Mouse (Mus musculus) stomach, embryonic 16.5 days (tissue): ENCODE data around the gene Gm10715. TPM values are rescaled to one million over a fixed set of nuclear protein-coding genes. Genes with fewer than 3 reads are reported as not detected.
"Not testable (repeated sequence)": the region's sequence is repeated elsewhere in the genome, so short reads cannot be mapped to it uniquely, and the experiment has no call there.

Source experiments
- ATAC-seq: fragments of 200-750 bp; cut with Nextera tagmentation; 2 replicates; pipeline ENCODE4 v1.8.0; 2017; ENCODE audit warnings: moderate number of reproducible peaks, moderate TSS enrichment; ENCODE audit not compliant: insufficient read depth, low FRiP score
- H3K27ac ChIP-seq: fragments of 300-500 bp; sonication (generic); 2 replicates; pipeline ENCODE4 v1.5.1; 2014; ENCODE audit warnings: low read length
- H3K27me3 ChIP-seq: fragments of 300-500 bp; sonication (generic); 2 replicates; pipeline ENCODE4 v1.6.1; 2014; ENCODE audit warnings: low read length, control low read depth, mixed read lengths; ENCODE audit not compliant: control insufficient read depth, insufficient read depth
- H3K36me3 ChIP-seq: fragments of 300-500 bp; sonication (generic); 2 replicates; pipeline ENCODE4 v1.6.1; 2014; ENCODE audit warnings: low read length; ENCODE audit not compliant: control insufficient read depth, insufficient read depth
- H3K4me1 ChIP-seq: fragments of 300-500 bp; sonication (generic); 2 replicates; pipeline ENCODE4 v1.6.1; 2014; ENCODE audit warnings: low read length, control low read depth, mixed read lengths; ENCODE audit not compliant: control insufficient read depth, insufficient read depth
- H3K4me2 ChIP-seq: fragments of 300-500 bp; sonication (generic); 2 replicates; pipeline ENCODE4 v1.6.1; 2014; ENCODE audit warnings: low read depth, low read length, mixed read lengths
- H3K4me3 ChIP-seq: fragments of 300-500 bp; sonication (generic); replicated peaks from 2 replicates; pipeline ENCODE4 v1.5.1; 2014; ENCODE audit warnings: mild to moderate bottlenecking, low read length
- H3K9ac ChIP-seq: fragments of 300-500 bp; sonication (generic); 2 replicates; pipeline ENCODE4 v1.6.1; 2014; ENCODE audit warnings: low read length
- H3K9me3 ChIP-seq: fragments of 300-500 bp; sonication (generic); replicated peaks from 2 replicates; pipeline ENCODE4 v1.6.1; 2016; ENCODE audit warnings: low read length, control low read depth; ENCODE audit not compliant: control insufficient read depth
- WGBS: fragments of 180-500 bp; shearing (Covaris S2); extraction: QIAGEN DNeasy Blood & Tissue Kit; methylation state at CpG from one replicate; pipeline ENCODE4 v1.1.7; 2014; 5-methylcytosine and 5-hydroxymethylcytosine counted together
- microRNA-seq: library from miRNA; unstranded; fragments of <30 nt; microRNA quantifications from one replicate; pipeline ENCODE4, GENCODE M21; 2016
- polyA plus RNA-seq: library from polyadenylated mRNA; unstranded; fragments of >200 nt; fragmentation: Nextera tagmentation; extraction: Ambion mirVana; gene quantifications from 2 replicates; pipeline ENCODE4 v1.2.1, GENCODE M21; 2015

Gene Gm10715
- polyA plus RNA-seq, 1 experiment from 2014 or later, result not detected

DNA sequence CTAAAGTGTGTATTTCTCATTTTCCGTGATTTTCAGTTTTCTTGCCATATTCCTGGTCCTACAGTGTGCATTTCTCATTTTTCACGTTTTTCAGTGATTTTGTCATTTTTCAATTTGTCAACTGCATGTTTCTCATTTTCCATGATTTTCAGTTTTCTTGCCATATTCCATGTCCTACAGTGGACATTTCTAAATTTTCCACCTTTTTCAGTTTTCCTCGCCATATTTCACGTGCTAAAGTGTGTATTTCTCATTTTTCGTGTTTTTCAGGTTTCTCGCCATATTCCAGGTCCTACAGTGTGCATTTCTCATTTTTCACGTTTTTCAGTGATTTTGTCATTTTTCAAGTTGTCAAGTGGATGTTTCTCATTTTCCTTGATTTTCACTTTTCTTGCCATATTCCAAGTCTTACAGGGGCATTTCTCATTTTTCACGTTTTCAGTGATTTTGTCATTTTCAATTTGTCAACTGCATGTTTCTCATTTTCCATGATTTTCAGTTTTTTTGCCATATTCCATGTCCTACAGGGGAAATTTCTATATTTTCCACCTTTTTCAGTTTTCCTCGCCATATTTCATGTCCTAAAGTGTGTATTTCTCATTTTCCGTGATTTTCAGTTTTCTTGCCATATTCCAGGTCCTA is 5.9 kb upstream of the Gm10715 start:
- not testable (repeated sequence) for H3K4me2 ChIP-seq, H3K27ac ChIP-seq, H3K27me3 ChIP-seq, H3K4me3 ChIP-seq, H3K36me3 ChIP-seq, H3K9ac ChIP-seq, ATAC-seq, H3K4me1 ChIP-seq, H3K9me3 ChIP-seq
- 66% methylated on average over 2 of the region's 10 CpGs for WGBS

- H3K36me3 ChIP-seq, H3K4me3 ChIP-seq, H3K9ac ChIP-seq, H3K4me1 ChIP-seq, H3K9me3 ChIP-seq, H3K4me2 ChIP-seq, H3K27ac ChIP-seq, ATAC-seq, H3K27me3 ChIP-seq: not testable (repeated sequence)
- WGBS, result no CpG with 5 or more reads among the region's 8 CpGs
Observed at GRCm38 (mm10) chr9:3034299-3034698, 2.4 kb upstream of the Gm10715 start, which contains the start of gene Gm17535. Gene Gm17535 (plus strand): TSS chr9:3034599.

GRCm38 (mm10) chr9:3038161-3038560 is 1.5 kb downstream of the Gm10715 start:
- not testable (repeated sequence) for H3K27ac ChIP-seq, H3K36me3 ChIP-seq, H3K27me3 ChIP-seq, ATAC-seq, H3K4me1 ChIP-seq, H3K4me2 ChIP-seq, H3K4me3 ChIP-seq, H3K9me3 ChIP-seq, H3K9ac ChIP-seq
- 57% methylated on average over 4 of the region's 4 CpGs for WGBS

Small RNA genes within 50 kb of the gene (microRNA-seq; reads per million reads assigned to microRNA genes)
- not detected for gene Mir101c

Other genes with a start within 250 kb of the Gm10715 start
- gene Gm10722, start 36.0 kb upstream of the Gm10715 start, polyA plus RNA-seq, result not detected in 2 replicates
- not detected in 2 replicates for gene Gm11168, start 33.5 kb upstream of the Gm10715 start, polyA plus RNA-seq
- not detected in 2 replicates for gene Gm10721, start 23.7 kb upstream of the Gm10715 start, polyA plus RNA-seq
- gene Gm10720, start 21.2 kb upstream of the Gm10715 start, polyA plus RNA-seq, result not detected in 2 replicates
- gene Gm10719, start 19.5 kb upstream of the Gm10715 start, polyA plus RNA-seq, result not detected in 2 replicates
- gene Gm10718, start 13.3 kb upstream of the Gm10715 start, polyA plus RNA-seq, result 0.32 TPM in 1 of 2 replicates, not detected in the other
- gene Gm10717, start 11.5 kb upstream of the Gm10715 start, polyA plus RNA-seq, result not detected in 2 replicates
- gene Gm17535, start 2.3 kb upstream of the Gm10715 start, polyA plus RNA-seq, result not detected in 2 replicates